Mouse (Mus musculus) intestine, embryonic 16.5 days (tissue): Measurements from ENCODE around the gene Meis2. TPM values are rescaled to one million over a fixed set of nuclear protein-coding genes. Genes with fewer than 3 reads are reported as not detected.

ENCODE experiments used
- ATAC-seq: fragments of 200-750 bp; cut with Nextera tagmentation; 2 replicates; pipeline ENCODE4 v1.8.0; 2017; ENCODE audit warnings: moderate TSS enrichment, moderate library complexity
- H3K27ac ChIP-seq: fragments of 300-500 bp; sonication (generic); 2 replicates; pipeline ENCODE4 v1.5.1; 2014; ENCODE audit warnings: mild to moderate bottlenecking, low read length
- H3K27me3 ChIP-seq: fragments of 300-500 bp; sonication (generic); replicated peaks from 2 replicates; pipeline ENCODE4 v1.6.1; 2014; ENCODE audit warnings: low read length, control low read depth, mixed read lengths; ENCODE audit not compliant: control insufficient read depth, insufficient read depth
- H3K36me3 ChIP-seq: fragments of 300-500 bp; sonication (generic); 2 replicates; pipeline ENCODE4 v1.6.1; 2014; ENCODE audit warnings: low read length, control low read depth; ENCODE audit not compliant: control insufficient read depth, insufficient read depth
- H3K4me1 ChIP-seq: fragments of 300-500 bp; sonication (generic); 2 replicates; pipeline ENCODE4 v1.6.1; 2014; ENCODE audit warnings: low read length, control low read depth, mixed read lengths; ENCODE audit not compliant: control insufficient read depth, insufficient read depth
- H3K4me2 ChIP-seq: fragments of 300-500 bp; sonication (generic); 2 replicates; pipeline ENCODE4 v1.6.1; 2014; ENCODE audit warnings: low read depth, low read length, control low read depth
- H3K4me3 ChIP-seq: fragments of 300-500 bp; sonication (generic); 2 replicates; pipeline ENCODE4 v1.5.1; 2014; ENCODE audit warnings: mild to moderate bottlenecking, low read length
- H3K9ac ChIP-seq: fragments of 300-500 bp; sonication (generic); 2 replicates; pipeline ENCODE4 v1.6.1; 2014; ENCODE audit warnings: low read depth, low read length
- H3K9me3 ChIP-seq: fragments of 300-500 bp; sonication (generic); 2 replicates; pipeline ENCODE4 v1.6.1; 2016; ENCODE audit warnings: low read length, control low read depth; ENCODE audit not compliant: control insufficient read depth
- WGBS: fragments of 180-500 bp; shearing (Covaris S2); extraction: QIAGEN DNeasy Blood & Tissue Kit; methylation state at CpG from one replicate; pipeline ENCODE4 v1.1.7; 2014; 5-methylcytosine and 5-hydroxymethylcytosine counted together
- polyA plus RNA-seq: library from polyadenylated mRNA; unstranded; fragments of >200 nt; fragmentation: Nextera tagmentation; extraction: Ambion mirVana; gene quantifications from 2 replicates; pipeline ENCODE4 v1.2.1, GENCODE M21; 2015

Gene Meis2
- polyA plus RNA-seq = 25.7 and 26.8 TPM in 2 replicates

- ATAC-seq = peak; percentile 69
- Histone ChIP-seq H3K4me2 (peak within 1 kb of the TSS; percentile 75), H3K4me3 (peak within 1 kb of the TSS; percentile 69), H3K27ac (peak within 1 kb of the TSS; percentile 93), H3K9me3 (no peaks in the 10 kb centered on the region), H3K27me3 (peaks cover 8% of the 10 kb centered on the region; the same call in 1 of the 2 replicates), H3K4me1 (no peaks in the 10 kb centered on the region), H3K36me3 (no peaks in the 10 kb centered on the region), H3K9ac (peak within 1 kb of the TSS; percentile 88)
- under 1% methylated on average over 32 of the region's 37 CpGs for WGBS
Measured at GRCm38 (mm10) chr2:116065570-116066005, at the start of gene Meis2. TSS of gene Meis2 (minus strand) at chr2:116065839.

GRCm38 (mm10) chr2:116106194-116106593, 40.6 kb upstream of the Meis2 start:
- Histone ChIP-seq H3K4me2 (no peak overlapping the region), H3K27ac (no peak overlapping the region), H3K27me3 (no peaks in the 10 kb centered on the region), H3K4me1 (no peaks in the 10 kb centered on the region), H3K9me3 (no peaks in the 10 kb centered on the region), H3K36me3 (no peaks in the 10 kb centered on the region), H3K9ac (no peak overlapping the region), H3K4me3 (no peak overlapping the region)
- WGBS = 63% methylated on average over 4 of the region's 4 CpGs
- ATAC-seq = no peak

GRCm38 (mm10) chr2:116105179-116105578, 39.5 kb upstream of the Meis2 start:
- Histone ChIP-seq H3K27ac (no peak overlapping the region), H3K4me1 (no peaks in the 10 kb centered on the region), H3K36me3 (no peaks in the 10 kb centered on the region), H3K4me3 (no peak overlapping the region), H3K27me3 (no peaks in the 10 kb centered on the region), H3K9me3 (no peaks in the 10 kb centered on the region), H3K4me2 (no peak overlapping the region), H3K9ac (no peak overlapping the region)
- no peak for ATAC-seq
- WGBS = 59% methylated on average over 3 of the region's 3 CpGs

- ATAC-seq = no peak
Measured at GRCm38 (mm10) chr2:116103411-116103996, 37.9 kb upstream of the Meis2 start.

GRCm38 (mm10) chr2:116101221-116101620, 35.6 kb upstream of the Meis2 start:
- ATAC-seq = no peak
- no peaks in the 10 kb centered on the region for H3K27me3 ChIP-seq
- no peak overlapping the region for H3K27ac ChIP-seq
- no peak overlapping the region for H3K4me3 ChIP-seq
- no peaks in the 10 kb centered on the region for H3K4me1 ChIP-seq
- no peaks in the 10 kb centered on the region for H3K9me3 ChIP-seq
- H3K4me2 ChIP-seq = no peak overlapping the region
- no peak overlapping the region for H3K9ac ChIP-seq
- no peaks in the 10 kb centered on the region for H3K36me3 ChIP-seq

More at GRCm38 (mm10) chr2:116103411-116103996, 37.9 kb upstream of the Meis2 start:
- no peak overlapping the region for H3K9ac ChIP-seq
- H3K9me3 ChIP-seq = no peaks in the 10 kb centered on the region
- WGBS = 43% methylated on average over 5 of the region's 5 CpGs
- H3K4me2 ChIP-seq = no peak overlapping the region
- no peak overlapping the region for H3K27ac ChIP-seq
- no peaks in the 10 kb centered on the region for H3K4me1 ChIP-seq
- no peak overlapping the region for H3K4me3 ChIP-seq
- no peaks in the 10 kb centered on the region for H3K27me3 ChIP-seq
- no peaks in the 10 kb centered on the region for H3K36me3 ChIP-seq

- no peak overlapping the region for H3K27ac ChIP-seq
- no peaks in the 10 kb centered on the region; the same call in 1 of the 2 replicates for H3K27me3 ChIP-seq
- ATAC-seq = no peak
- H3K4me3 ChIP-seq = no peak overlapping the region
- no peaks in the 10 kb centered on the region for H3K36me3 ChIP-seq
- WGBS = 82% methylated on average over 2 of the region's 2 CpGs
- H3K4me1 ChIP-seq = no peaks in the 10 kb centered on the region
- no peak overlapping the region for H3K9ac ChIP-seq
- H3K9me3 ChIP-seq = no peaks in the 10 kb centered on the region
- no peak overlapping the region for H3K4me2 ChIP-seq
Measured at GRCm38 (mm10) chr2:116080961-116081360, 15.3 kb upstream of the Meis2 start.

GRCm38 (mm10) chr2:116078841-116079240, 13.2 kb upstream of the Meis2 start:
- Histone ChIP-seq H3K4me2 (no peak overlapping the region), H3K36me3 (no peaks in the 10 kb centered on the region), H3K9me3 (no peaks in the 10 kb centered on the region), H3K4me1 (no peaks in the 10 kb centered on the region), H3K27me3 (no peaks in the 10 kb centered on the region; the same call in 1 of the 2 replicates), H3K4me3 (no peak overlapping the region), H3K9ac (no peak overlapping the region), H3K27ac (no peak overlapping the region)
- no peak for ATAC-seq
- 81% methylated on average over 2 of the region's 2 CpGs for WGBS

GRCm38 (mm10) chr2:116077716-116078115, 12.1 kb upstream of the Meis2 start:
- 45% methylated on average over 3 of the region's 3 CpGs for WGBS
- Histone ChIP-seq H3K27me3 (no peaks in the 10 kb centered on the region; the same call in 1 of the 2 replicates), H3K27ac (no peak overlapping the region), H3K9ac (no peak overlapping the region), H3K4me2 (no peak overlapping the region), H3K36me3 (no peaks in the 10 kb centered on the region), H3K9me3 (no peaks in the 10 kb centered on the region), H3K4me3 (no peak overlapping the region), H3K4me1 (no peaks in the 10 kb centered on the region)
- no peak for ATAC-seq

GRCm38 (mm10) chr2:116076752-116077480, 11.3 kb upstream of the Meis2 start:
- H3K9me3 ChIP-seq = no peaks in the 10 kb centered on the region
- no peaks in the 10 kb centered on the region for H3K4me1 ChIP-seq
- no peaks in the 10 kb centered on the region for H3K36me3 ChIP-seq
- no peak overlapping the region for H3K9ac ChIP-seq
- H3K4me3 ChIP-seq = no peak overlapping the region
- peaks cover 2% of the 10 kb centered on the region; the same call in 1 of the 2 replicates for H3K27me3 ChIP-seq
- H3K27ac ChIP-seq = no peak overlapping the region
- no peak for ATAC-seq
- H3K4me2 ChIP-seq = no peak overlapping the region
